Mouse (Mus musculus) bone marrow, adult 2 months (tissue): Measurements from ENCODE around the gene Hmces. TPM values are rescaled to one million over a fixed set of nuclear protein-coding genes. Genes with fewer than 3 reads are reported as not detected.

Source experiments
- H3K27ac ChIP-seq: fragments of 200-500 bp; 2 replicates; pipeline ENCODE4 v1.5.1; 2012; ENCODE audit warnings: low read depth, mild to moderate bottlenecking, control low read depth, inconsistent platforms, low read length; ENCODE audit not compliant: control insufficient read depth, poor library complexity, insufficient read depth
- H3K4me1 ChIP-seq: fragments of 200-500 bp; 2 replicates; pipeline ENCODE4 v1.6.1; 2011; ENCODE audit warnings: low read length; ENCODE audit not compliant: control insufficient read depth, insufficient read depth
- H3K4me3 ChIP-seq: fragments of 200-500 bp; replicated peaks from 2 replicates; pipeline ENCODE3; 2011; ENCODE audit warnings: mild to moderate bottlenecking, low read depth, low read length, control low read depth; ENCODE audit not compliant: control insufficient read depth
- CTCF ChIP-seq: fragments of 200-500 bp; IDR thresholded peaks from 2 replicates; pipeline ENCODE4 v1.5.1; 2011; ENCODE audit warnings: low read length, control low read depth; ENCODE audit not compliant: control insufficient read depth, insufficient read depth
- POLR2A ChIP-seq: fragments of 200-500 bp; IDR thresholded peaks from 2 replicates; pipeline ENCODE4 v1.6.1; 2011; ENCODE audit warnings: low read depth, mild to moderate bottlenecking, control low read depth, low read length, borderline replicate concordance; ENCODE audit not compliant: control insufficient read depth
- WGBS: fragments of 180-500 bp; shearing (Covaris S2); methylation state at CpG from one replicate; pipeline ENCODE4 v1.1.7; 2018; 5-methylcytosine and 5-hydroxymethylcytosine counted together
- polyA plus RNA-seq: library from polyadenylated mRNA; stranded (reverse); fragments of >200 nt; gene quantifications from 2 replicates; pipeline ENCODE4 v1.2.4, GENCODE M21; 2011; ENCODE audit warnings: low replicate concordance; ENCODE audit not compliant: missing spikeins, insufficient read depth, insufficient read length

The Hmces gene
- polyA plus RNA-seq, 1 experiment = 48.8 TPM

GRCm38 (mm10) chr6:87898028-87898427, 15.7 kb upstream of the Hmces start:
- H3K4me1 ChIP-seq = no peaks in the 10 kb centered on the region
- no peak overlapping the region for H3K4me3 ChIP-seq
- 91% methylated on average over 10 of the region's 10 CpGs for WGBS
- no peak overlapping the region for H3K27ac ChIP-seq
- TF ChIP-seq CTCF = no peak
- no peak for TF ChIP-seq POLR2A

DNA sequence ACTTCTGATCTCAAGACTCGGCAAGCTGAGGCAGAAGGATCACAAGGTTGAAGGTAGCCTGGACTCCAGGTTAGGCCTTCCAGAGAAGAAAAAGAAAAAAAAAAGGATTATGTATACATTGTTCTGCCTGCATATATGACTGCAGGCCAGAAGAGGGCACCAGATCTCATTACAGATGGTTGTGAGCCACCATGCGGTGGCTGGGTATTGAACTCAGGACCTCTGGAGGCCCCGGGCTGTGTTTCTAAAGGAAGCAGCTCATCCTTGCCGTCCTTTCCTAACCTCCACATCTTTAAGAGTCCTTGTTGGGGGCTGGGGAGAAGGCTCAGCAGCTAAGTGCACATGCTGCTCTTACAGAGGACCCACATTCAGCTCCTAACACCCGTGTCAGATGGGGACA, 7.1 kb upstream of the Hmces start:
- Histone ChIP-seq H3K27ac (0 out of 2 replicates have a peak overlapping the region, but pooled peaks have one; percentile 30), H3K4me3 (no peak overlapping the region), H3K4me1 (no peaks in the 10 kb centered on the region; the same call in 1 of the 2 replicates)
- WGBS = 45% methylated on average over 5 of the region's 5 CpGs
- peak; percentile 47; the same call in 1 of the 2 replicates for TF ChIP-seq CTCF
- TF ChIP-seq POLR2A = no peak

- no peak overlapping the region for H3K27ac ChIP-seq
- H3K4me1 ChIP-seq = no peaks in the 10 kb centered on the region; the same call in 1 of the 2 replicates
- no peak overlapping the region for H3K4me3 ChIP-seq
- WGBS = 84% methylated on average over 6 of the region's 6 CpGs
- TF ChIP-seq CTCF (no peak), POLR2A (no peak)
Observed at GRCm38 (mm10) chr6:87909181-87909580, 4.6 kb upstream of the Hmces start.

DNA sequence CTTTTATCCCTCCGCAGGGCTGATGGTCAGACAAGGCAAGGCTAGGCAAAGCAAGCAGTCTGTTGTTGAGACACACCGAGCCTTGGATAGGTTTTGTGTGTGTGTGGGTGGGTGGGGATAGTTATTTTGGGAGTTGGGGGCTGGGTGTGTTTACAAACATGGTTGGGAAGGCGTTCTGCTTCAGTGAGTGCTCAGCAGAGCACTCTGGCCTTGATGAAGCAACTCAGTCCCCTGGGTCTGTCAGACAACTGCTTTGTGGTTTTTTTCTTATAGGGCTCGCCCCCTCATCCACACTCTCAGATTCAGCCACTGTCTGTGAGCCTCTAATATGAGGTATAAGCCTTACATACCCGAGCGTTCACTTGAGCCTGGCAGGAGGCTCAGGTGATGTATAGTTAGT, 2.2 kb upstream of the Hmces start:
- Histone ChIP-seq H3K4me1 (peaks cover 3% of the 10 kb centered on the region; the same call in 1 of the 2 replicates), H3K27ac (no peak overlapping the region), H3K4me3 (no peak overlapping the region)
- TF ChIP-seq POLR2A (no peak), CTCF (no peak)
- WGBS = 67% methylated on average over 6 of the region's 6 CpGs

GRCm38 (mm10) chr6:87914326-87915102, 779 bp downstream of the Hmces start:
- H3K4me3 ChIP-seq = peak overlapping the region; percentile 85
- peak overlapping the region; percentile 90 for H3K27ac ChIP-seq
- peaks cover 3% of the 10 kb centered on the region; the same call in 1 of the 2 replicates for H3K4me1 ChIP-seq
- 6% methylated on average over 35 of the region's 35 CpGs for WGBS
- TF ChIP-seq CTCF = no peak
- no peak for TF ChIP-seq POLR2A

DNA sequence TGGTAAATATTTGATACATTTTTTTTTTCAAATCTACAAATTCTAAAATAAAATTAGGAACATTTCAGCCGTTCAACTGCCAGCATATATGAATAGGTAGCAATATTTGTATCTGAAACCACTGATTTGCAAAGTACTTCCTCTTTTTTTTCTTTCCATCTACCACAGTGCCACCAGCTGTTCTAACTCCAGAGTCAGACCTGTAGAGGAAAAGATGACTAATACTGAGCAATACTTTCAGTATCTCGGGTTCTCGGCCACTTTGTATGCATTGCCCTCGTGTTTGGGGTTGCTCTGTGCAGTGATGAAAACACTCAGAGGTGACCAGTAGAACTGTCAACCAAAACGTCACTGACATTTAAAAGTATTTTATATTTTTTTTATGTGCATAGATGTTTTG, 2.2 kb downstream of the Hmces start:
- Histone ChIP-seq H3K4me3 (no peak overlapping the region), H3K27ac (no peak overlapping the region), H3K4me1 (peaks cover 3% of the 10 kb centered on the region; the same call in 1 of the 2 replicates)
- 6% methylated on average over 5 of the region's 5 CpGs for WGBS
- no peak for TF ChIP-seq POLR2A
- no peak for TF ChIP-seq CTCF

GRCm38 (mm10) chr6:87921201-87921600, 7.5 kb downstream of the Hmces start:
- H3K27ac ChIP-seq = no peak overlapping the region
- no peak overlapping the region for H3K4me3 ChIP-seq
- H3K4me1 ChIP-seq = no peaks in the 10 kb centered on the region; the same call in 1 of the 2 replicates
- no peak for TF ChIP-seq CTCF
- no peak for TF ChIP-seq POLR2A
- 96% methylated on average over 4 of the region's 4 CpGs for WGBS

DNA sequence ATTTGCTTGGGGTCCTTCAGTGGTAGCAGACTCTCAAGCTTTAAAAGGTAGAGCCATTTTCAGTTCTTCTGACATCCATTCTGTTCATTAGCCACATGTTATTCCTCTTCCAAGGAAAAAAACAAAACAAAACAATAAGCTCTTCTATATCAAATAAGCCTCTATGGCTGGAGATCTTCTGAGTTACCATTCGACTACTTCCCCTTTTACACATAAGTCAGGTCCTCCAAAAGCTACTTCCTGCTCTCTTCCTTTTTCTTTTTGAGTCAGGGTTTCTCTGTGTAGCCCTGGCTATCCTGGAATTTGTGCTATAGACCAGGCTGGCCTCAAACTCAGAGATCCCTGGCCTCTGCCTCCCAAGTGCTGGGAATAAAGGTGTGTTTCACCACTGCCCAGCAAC, 9.9 kb downstream of the Hmces start:
- Histone ChIP-seq H3K4me3 (no peak overlapping the region), H3K27ac (no peak overlapping the region), H3K4me1 (no peaks in the 10 kb centered on the region; the same call in 1 of the 2 replicates)
- 10% methylated on average over 1 of the region's 1 CpGs for WGBS
- TF ChIP-seq CTCF (no peak), POLR2A (no peak)
